Mouse (Mus musculus) kidney, adult 2 months (tissue): ENCODE data around the gene Olfr640. TPM values are rescaled to one million over a fixed set of nuclear protein-coding genes. Genes with fewer than 3 reads are reported as not detected.

Experiments
- DNase-seq: peaks from one replicate; pipeline ENCODE4 v3.0.0; 2021
- H3K27ac ChIP-seq: fragments of 200-500 bp; 2 replicates; pipeline ENCODE4 v1.5.1; 2012; ENCODE audit warnings: low read depth, low read length, control low read depth, inconsistent platforms; ENCODE audit not compliant: insufficient read depth
- H3K27me3 ChIP-seq: fragments of 200-500 bp; replicated peaks from 2 replicates; pipeline ENCODE4 v1.6.1; 2012; ENCODE audit warnings: mild to moderate bottlenecking, moderate library complexity, low read length, inconsistent platforms; ENCODE audit not compliant: control insufficient read depth, insufficient read depth
- H3K36me3 ChIP-seq: fragments of 200-500 bp; 2 replicates; pipeline ENCODE4 v1.6.1; 2012; ENCODE audit warnings: mild to moderate bottlenecking, moderate library complexity, low read length, inconsistent platforms; ENCODE audit not compliant: control insufficient read depth, insufficient read depth
- H3K4me1 ChIP-seq: fragments of 200-500 bp; 2 replicates; pipeline ENCODE4 v1.6.1; 2011; ENCODE audit warnings: low read length; ENCODE audit not compliant: control insufficient read depth, insufficient read depth
- H3K4me3 ChIP-seq: fragments of 200-500 bp; 2 replicates; pipeline ENCODE4 v1.5.1; 2011; ENCODE audit warnings: mild to moderate bottlenecking, low read depth, low read length, control low read depth; ENCODE audit not compliant: insufficient read depth
- CTCF ChIP-seq: fragments of 200-500 bp; conservative IDR thresholded peaks from 2 replicates; pipeline ENCODE4 v1.5.1; 2011; ENCODE audit warnings: low read depth, mild to moderate bottlenecking, control low read depth, low read length, moderate library complexity, mixed read lengths; ENCODE audit not compliant: insufficient read depth, insufficient read length
- POLR2A ChIP-seq: fragments of 200-500 bp; IDR thresholded peaks from one replicate; pipeline ENCODE4 v1.6.1; 2011; ENCODE audit warnings: low read depth, low read length, control low read depth
- WGBS: fragments of 180-500 bp; shearing (Covaris S2); methylation state at CpG from one replicate; pipeline ENCODE4 v1.1.7; 2018; 5-methylcytosine and 5-hydroxymethylcytosine counted together
- polyA plus RNA-seq: library from polyadenylated mRNA; depleted of rRNA; stranded (reverse); fragments of >200 nt; gene quantifications from 2 replicates; pipeline ENCODE4 v1.2.3, GENCODE M21; 2012; rRNA removed

The Olfr640 gene
- polyA plus RNA-seq, 1 experiment: not detected

GRCm38 (mm10) chr7:104026978-104027377 is 1.6 kb upstream of the Olfr640 start:
- no peak overlapping the region for H3K4me3 ChIP-seq
- H3K27ac ChIP-seq: no peak overlapping the region
- no peak for TF ChIP-seq POLR2A
- no peak for TF ChIP-seq CTCF
- DNase-seq: no peak
- H3K4me1 ChIP-seq: no peaks in the 10 kb centered on the region
- WGBS: 78% methylated on average over 3 of the region's 3 CpGs
- no peaks in the 10 kb centered on the region for H3K27me3 ChIP-seq
- H3K36me3 ChIP-seq: no peaks in the 10 kb centered on the region

GRCm38 (mm10) chr7:104021651-104022050 is 3.7 kb downstream of the Olfr640 start:
- H3K4me3 ChIP-seq: no peak overlapping the region
- no peak overlapping the region for H3K27ac ChIP-seq
- DNase-seq: no peak
- WGBS: 86% methylated on average over 6 of the region's 6 CpGs
- H3K36me3 ChIP-seq: no peaks in the 10 kb centered on the region
- no peaks in the 10 kb centered on the region for H3K4me1 ChIP-seq
- TF ChIP-seq POLR2A (no peak), CTCF (no peak)
- H3K27me3 ChIP-seq: no peaks in the 10 kb centered on the region

GRCm38 (mm10) chr7:104018953-104019352 is 6.4 kb downstream of the Olfr640 start:
- no peak for DNase-seq
- Histone ChIP-seq H3K4me1 (no peaks in the 10 kb centered on the region), H3K4me3 (no peak overlapping the region), H3K36me3 (no peaks in the 10 kb centered on the region), H3K27ac (no peak overlapping the region), H3K27me3 (no peaks in the 10 kb centered on the region)
- WGBS: 83% methylated on average over 1 of the region's 1 CpGs
- TF ChIP-seq CTCF (no peak), POLR2A (no peak)

GRCm38 (mm10) chr7:104017203-104017602 is 8.2 kb downstream of the Olfr640 start, which contains the start of gene Olfr639:
Olfr639 (minus strand) TSS chr7:104017303.
- no peak for DNase-seq
- Histone ChIP-seq H3K4me1 (no peaks in the 10 kb centered on the region), H3K27me3 (no peaks in the 10 kb centered on the region), H3K4me3 (no peak within 1 kb of the TSS), H3K27ac (no peak within 1 kb of the TSS), H3K36me3 (no peaks in the 10 kb centered on the region)
- TF ChIP-seq CTCF: no peak

- no peaks in the 10 kb centered on the region for H3K36me3 ChIP-seq
- H3K27ac ChIP-seq: no peak overlapping the region
- DNase-seq: no peak
- TF ChIP-seq CTCF (no peak), POLR2A (no peak)
- H3K27me3 ChIP-seq: no peaks in the 10 kb centered on the region
- H3K4me1 ChIP-seq: no peaks in the 10 kb centered on the region
- no peak overlapping the region for H3K4me3 ChIP-seq
These were observed 26.2 kb downstream of the Olfr640 start for GRCm38 (mm10) chr7:103999124-103999523.

- DNase-seq: no peak
- TF ChIP-seq CTCF: no peak
- TF ChIP-seq POLR2A: no peak
These were observed 26.9 kb downstream of the Olfr640 start, which contains the start of gene Olfr638 for GRCm38 (mm10) chr7:103998446-103998845. Olfr638 (plus strand) TSS chr7:103998746.

GRCm38 (mm10) chr7:103971782-103972181 is 53.6 kb downstream of the Olfr640 start:
- no peak overlapping the region for H3K27ac ChIP-seq
- H3K27me3 ChIP-seq: no peaks in the 10 kb centered on the region
- WGBS: 40% methylated on average over 1 of the region's 1 CpGs
- H3K4me3 ChIP-seq: no peak overlapping the region
- no peaks in the 10 kb centered on the region for H3K36me3 ChIP-seq
- no peaks in the 10 kb centered on the region for H3K4me1 ChIP-seq
- DNase-seq: no peak
- TF ChIP-seq CTCF (no peak), POLR2A (no peak)

More at GRCm38 (mm10) chr7:103998446-103998845, 26.9 kb downstream of the Olfr640 start, which contains the start of gene Olfr638:
- Histone ChIP-seq H3K4me1 (no peaks in the 10 kb centered on the region), H3K27me3 (no peaks in the 10 kb centered on the region), H3K36me3 (no peaks in the 10 kb centered on the region), H3K27ac (no peak within 1 kb of the TSS), H3K4me3 (no peak within 1 kb of the TSS)

- Histone ChIP-seq H3K4me1 (no peaks in the 10 kb centered on the region), H3K27me3 (no peaks in the 10 kb centered on the region), H3K4me3 (no peak within 1 kb of the TSS), H3K36me3 (no peaks in the 10 kb centered on the region), H3K27ac (no peak within 1 kb of the TSS)
- no peak for TF ChIP-seq CTCF
- TF ChIP-seq POLR2A: no peak
- 73% methylated on average over 1 of the region's 1 CpGs for WGBS
- DNase-seq: no peak
These were observed 54.5 kb downstream of the Olfr640 start, which contains the start of gene Olfr635 for GRCm38 (mm10) chr7:103970852-103971251. Olfr635 (plus strand) TSS chr7:103971152.

Other genes starting within 250 kb of the Olfr640 start
- gene Olfr68, start 245.9 kb downstream of the Olfr640 start, polyA plus RNA-seq: not detected in 2 replicates
- not detected in 2 replicates for gene Olfr67, start 233.8 kb downstream of the Olfr640 start, polyA plus RNA-seq
- 323 and 441 TPM in 2 replicates for gene Hbb-bt, start 211.6 kb downstream of the Olfr640 start, polyA plus RNA-seq
- gene Hbb-bs, start 197.5 kb downstream of the Olfr640 start, polyA plus RNA-seq: 3,704 and 5,002 TPM in 2 replicates
- not detected in 2 replicates for gene Hbb-bh2, start 185.1 kb downstream of the Olfr640 start, polyA plus RNA-seq
- not detected in 2 replicates for gene Hbb-bh1, start 182.4 kb downstream of the Olfr640 start, polyA plus RNA-seq
- gene Hbb-y, start 172.4 kb downstream of the Olfr640 start, polyA plus RNA-seq: not detected in 2 replicates
- not detected in 2 replicates for gene Olfr66, start 139.3 kb downstream of the Olfr640 start, polyA plus RNA-seq
- not detected in 2 replicates for gene Olfr64, start 131.1 kb downstream of the Olfr640 start, polyA plus RNA-seq
- gene Olfr65, start 122.1 kb downstream of the Olfr640 start, polyA plus RNA-seq: not detected in 2 replicates
- not detected in 2 replicates for gene Olfr631, start 96.7 kb downstream of the Olfr640 start, polyA plus RNA-seq
- not detected in 2 replicates for gene Olfr632, start 91.2 kb downstream of the Olfr640 start, polyA plus RNA-seq
- gene Olfr633, start 81.1 kb downstream of the Olfr640 start, polyA plus RNA-seq: not detected in 2 replicates
- gene Olfr635, start 54.4 kb downstream of the Olfr640 start, polyA plus RNA-seq: not detected in 2 replicates
- not detected in 2 replicates for gene Olfr638, start 26.8 kb downstream of the Olfr640 start, polyA plus RNA-seq
- not detected in 2 replicates for gene Olfr639, start 8.3 kb downstream of the Olfr640 start, polyA plus RNA-seq
- gene Olfr641, start 9.9 kb upstream of the Olfr640 start, polyA plus RNA-seq: not detected in 2 replicates
- gene Olfr642, start 27.1 kb upstream of the Olfr640 start, polyA plus RNA-seq: not detected in 2 replicates
- not detected in 2 replicates for gene 4930516K23Rik, start 35.9 kb upstream of the Olfr640 start, polyA plus RNA-seq
- gene Olfr644, start 46.3 kb upstream of the Olfr640 start, polyA plus RNA-seq: not detected in 2 replicates
- not detected in 2 replicates for gene Olfr645, start 59.9 kb upstream of the Olfr640 start, polyA plus RNA-seq
- gene Olfr646, start 79.3 kb upstream of the Olfr640 start, polyA plus RNA-seq: not detected in 2 replicates
- gene Ubqln5, start 104.3 kb upstream of the Olfr640 start, polyA plus RNA-seq: not detected in 2 replicates
- gene Olfr643, start 111.8 kb upstream of the Olfr640 start, polyA plus RNA-seq: not detected in 2 replicates
- gene Ubqln3, start 117.7 kb upstream of the Olfr640 start, polyA plus RNA-seq: 0.07 and 0.09 TPM in 2 replicates
- 0.18 TPM in 1 of 2 replicates, not detected in the other for gene Ubqlnl, start 125.0 kb upstream of the Olfr640 start, polyA plus RNA-seq
- not detected in 2 replicates for gene Olfm5, start 139.3 kb upstream of the Olfr640 start, polyA plus RNA-seq
- not detected in 2 replicates for gene Olfr648, start 157.8 kb upstream of the Olfr640 start, polyA plus RNA-seq
- gene Olfr649, start 170.4 kb upstream of the Olfr640 start, polyA plus RNA-seq: not detected in 2 replicates
- gene Trim6, start 193.2 kb upstream of the Olfr640 start, polyA plus RNA-seq: 0.88 and 1.0 TPM in 2 replicates
- 3.3 and 5.1 TPM in 2 replicates for gene Trim34a, start 218.9 kb upstream of the Olfr640 start, polyA plus RNA-seq